Mouse (Mus musculus) brain, embryonic 14.5 days (tissue): ENCODE data around the gene Lrrc56.

Experiments
- CTCF ChIP-seq: fragments of 200-500 bp; IDR thresholded peaks from 2 replicates; pipeline ENCODE4 v1.5.1; 2012; ENCODE audit warnings: inconsistent platforms, mild to moderate bottlenecking, moderate library complexity, borderline replicate concordance; ENCODE audit not compliant: insufficient read depth, insufficient read length; ENCODE audit errors: extremely low read depth
- POLR2A ChIP-seq: fragments of 200-500 bp; IDR thresholded peaks from 2 replicates; pipeline ENCODE4 v1.6.1; 2012; ENCODE audit warnings: mild to moderate bottlenecking, inconsistent platforms, borderline replicate concordance; ENCODE audit not compliant: poor library complexity, insufficient read depth, insufficient read length, severe bottlenecking; ENCODE audit errors: extremely low read depth

DNA sequence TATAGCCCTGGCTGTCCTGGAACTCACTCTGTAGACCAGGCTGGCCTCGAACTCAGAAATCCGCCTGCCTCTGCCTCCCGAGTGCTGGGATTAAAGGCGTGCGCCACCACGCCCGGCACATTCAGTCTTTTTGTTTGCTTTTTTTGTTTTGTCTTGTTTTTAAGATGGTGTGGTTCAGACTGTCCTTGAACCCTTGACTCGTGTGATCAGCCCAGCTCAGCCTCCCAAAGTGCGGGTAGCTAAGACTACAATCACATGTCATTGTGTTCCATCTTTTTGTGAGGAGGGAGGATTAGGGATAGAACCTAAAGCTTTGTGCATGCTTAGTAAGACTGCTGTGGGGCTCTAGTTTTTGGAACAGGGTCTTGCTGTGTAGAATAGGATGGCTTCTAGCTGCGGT is 37.6 kb downstream of the Lrrc56 start:
- no peak for TF ChIP-seq CTCF
- TF ChIP-seq POLR2A, result no peak
